Mouse (Mus musculus) megakaryocyte progenitor cell, adult 5-6 weeks (primary cell): ENCODE measurements around the gene Fam222b. TPM values are rescaled to one million over a fixed set of nuclear protein-coding genes. Genes with fewer than 3 reads are reported as not detected.
A peak's percentile ranks its signal among the peaks of the same experiment; 100 is the strongest.
"Not testable (repeated sequence)": the region's sequence is repeated elsewhere in the genome, so short reads cannot be mapped to it uniquely, and the experiment has no call there.

ENCODE experiments used
- ATAC-seq: replicated peaks from 2 replicates; pipeline ENCODE4 v1.8.0; 2016; ENCODE audit warnings: mild to moderate bottlenecking, moderate TSS enrichment, inconsistent platforms; ENCODE audit not compliant: poor library complexity
- total RNA-seq, 2 experiments: library from RNA; stranded (forward) in 1 of 2; stranded (reverse) in 1 of 2; fragments of 157-497, 149-512 nt in 1 of 2; fragments of 200-1000 nt in 1 of 2; gene quantifications; 2 replicates each; pipeline versions ENCODE4 v1.2.3 to v1.2.4; 2015 to 2017

Gene Fam222b
- total RNA-seq (2015) (20.3 and 20.6 TPM in 2 replicates), total RNA-seq (2017) (5.7 and 6.0 TPM in 2 replicates)

- ATAC-seq: peak; percentile 95
Measured at GRCm38 (mm10) chr11:78094504-78095143, at the start of gene Fam222b. Gene Fam222b, plus strand, starts transcription at chr11:78094660.

DNA sequence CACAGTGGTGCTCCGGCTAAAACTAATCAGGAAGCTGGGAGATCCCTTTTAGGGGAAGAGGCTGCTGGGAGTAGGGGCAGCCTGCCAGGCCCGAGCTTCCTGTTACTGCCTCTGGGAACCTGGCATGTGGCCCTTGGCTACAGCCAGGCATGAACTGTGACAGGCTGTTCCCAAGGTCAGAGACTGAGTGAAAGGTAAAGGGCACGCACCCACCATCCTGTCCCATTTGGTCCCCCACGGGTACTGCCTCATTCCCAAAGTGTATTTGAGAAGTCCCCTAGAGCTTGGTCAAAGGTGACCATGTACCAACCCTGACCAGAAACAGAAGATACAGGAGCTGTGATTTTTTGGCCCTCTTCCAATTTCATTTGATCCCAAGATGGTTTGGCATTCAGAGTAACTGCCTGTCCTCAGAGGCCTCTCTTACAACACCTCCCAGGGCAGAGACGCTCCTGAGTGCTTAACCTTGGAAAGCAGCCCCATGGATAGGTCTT is 49.7 kb upstream of the Fam222b start:
- peak; percentile 26; the same call in 1 of the 2 replicates for ATAC-seq

DNA sequence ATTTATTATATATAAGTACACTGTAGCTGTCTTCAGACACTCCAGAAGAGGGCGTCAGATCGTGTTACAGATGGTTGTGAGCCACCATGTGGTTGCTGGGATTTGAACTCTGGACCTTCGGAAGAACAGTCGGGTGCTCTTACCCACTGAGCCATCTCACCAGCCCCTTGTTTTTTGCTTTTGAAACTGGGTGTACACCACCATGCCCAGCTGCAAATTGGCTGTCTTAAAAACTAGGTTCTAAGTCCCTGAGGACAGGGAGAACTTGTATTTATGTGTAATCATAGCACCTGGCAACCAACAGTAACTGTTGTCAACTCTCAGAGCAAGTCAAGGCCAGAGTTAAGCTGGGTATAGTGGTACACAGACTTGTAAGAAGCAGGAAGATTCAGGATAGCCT is 45.8 kb upstream of the Fam222b start:
- not testable (repeated sequence) for ATAC-seq

GRCm38 (mm10) chr11:78053078-78053477 is 41.4 kb upstream of the Fam222b start:
- no peak for ATAC-seq

DNA sequence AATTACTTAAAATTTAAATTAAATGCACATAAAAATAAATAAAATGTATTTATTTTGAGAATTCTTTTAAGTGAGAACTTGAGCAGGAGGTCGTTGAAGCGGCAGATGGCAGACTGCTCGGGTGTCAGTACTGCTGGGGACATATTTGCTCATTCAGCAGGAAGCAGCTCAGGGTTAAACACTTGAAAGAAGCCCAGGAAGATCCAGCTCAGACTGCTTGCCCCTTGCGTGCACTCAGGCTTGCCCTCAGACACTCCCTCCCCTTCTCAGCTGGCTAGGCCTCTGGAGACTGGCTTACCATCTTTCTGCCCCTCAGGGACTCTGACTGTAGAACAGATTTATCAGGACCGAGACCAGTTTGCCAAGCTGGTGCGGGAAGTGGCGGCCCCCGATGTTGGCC is 37.5 kb upstream of the Fam222b start:
- ATAC-seq: no peak

DNA sequence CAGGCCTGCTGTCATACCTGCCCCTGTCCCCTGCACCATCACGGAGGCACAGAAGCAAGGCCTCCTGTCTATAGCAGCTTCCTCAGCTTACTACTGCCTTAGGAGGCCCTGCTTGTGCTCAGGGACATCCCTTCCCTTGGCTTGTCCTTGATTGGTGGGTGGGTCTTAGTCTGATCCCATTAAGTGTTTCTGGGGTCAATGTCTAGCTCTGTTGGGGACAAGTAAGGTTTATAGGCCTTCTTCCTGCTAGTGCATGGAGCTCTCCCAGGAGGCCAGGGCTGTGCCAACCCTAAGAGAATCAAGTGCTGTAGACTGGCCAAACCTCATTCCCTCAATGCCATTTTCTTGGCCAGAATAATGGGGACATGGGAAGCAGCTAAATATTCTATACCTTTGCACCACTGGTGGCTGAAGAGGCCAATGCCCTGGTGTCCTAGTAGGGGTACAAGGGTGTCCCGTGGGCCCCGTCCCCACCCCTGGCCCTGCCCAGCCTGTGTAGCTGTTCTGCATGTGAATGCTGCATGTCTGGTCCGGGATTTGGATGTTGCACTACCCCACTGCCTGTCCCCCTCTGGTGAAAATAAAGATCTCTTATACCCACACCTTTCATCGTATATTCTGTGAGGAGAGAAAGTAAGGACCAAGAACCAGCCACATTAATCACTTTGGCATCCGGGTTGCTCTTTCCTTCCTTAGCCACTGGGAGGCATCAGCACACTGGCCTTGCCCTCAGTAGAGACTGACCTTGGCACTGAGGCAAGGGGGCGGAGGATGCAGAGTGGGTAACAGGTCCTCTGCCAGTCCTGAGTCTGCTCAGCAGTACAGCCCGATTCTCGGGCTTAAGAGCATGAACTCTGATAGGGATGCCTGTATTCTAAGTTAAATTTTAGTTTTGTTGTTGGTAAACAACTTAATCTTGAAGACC is 34.4 kb upstream of the Fam222b start:
- ATAC-seq: peak; percentile 100

DNA sequence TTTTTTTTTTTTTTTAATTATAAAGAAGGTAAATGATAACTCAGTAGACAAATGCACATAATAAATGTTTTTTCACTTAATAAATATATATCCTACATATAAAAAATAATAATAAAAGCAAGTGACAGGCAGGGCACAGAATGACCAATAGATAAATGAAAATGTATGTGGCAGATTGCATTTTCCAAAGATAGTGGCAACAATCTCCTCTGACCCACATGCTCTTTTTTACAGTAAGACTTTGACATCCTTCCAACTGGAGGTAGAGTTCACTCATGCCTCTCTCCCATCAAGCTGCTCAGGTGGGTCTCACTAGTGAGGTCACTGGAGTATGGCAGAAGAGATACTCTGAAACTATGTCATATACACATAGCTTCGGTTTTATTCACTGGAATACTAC is 31.9 kb upstream of the Fam222b start:
- no peak for ATAC-seq

DNA sequence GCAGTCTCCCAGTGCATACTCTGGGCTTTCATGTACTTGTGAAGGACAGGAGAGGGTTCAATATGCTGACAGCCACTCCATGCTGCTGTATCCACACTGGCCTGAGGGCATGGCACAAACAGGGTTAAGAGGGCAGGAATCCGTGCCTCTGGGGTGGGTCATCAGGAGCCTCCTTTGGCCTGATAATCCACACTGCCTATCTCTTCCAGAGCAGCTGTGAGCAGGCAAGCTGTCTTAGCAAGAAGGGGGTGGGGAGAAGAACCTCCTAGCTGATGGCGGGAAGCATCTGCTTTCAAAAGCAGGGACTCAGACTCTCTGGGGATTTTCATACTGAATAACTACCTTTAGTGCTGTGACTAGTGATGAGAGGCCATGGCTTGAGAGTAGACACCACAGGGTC is 28.6 kb upstream of the Fam222b start:
- ATAC-seq: peak; percentile 77

DNA sequence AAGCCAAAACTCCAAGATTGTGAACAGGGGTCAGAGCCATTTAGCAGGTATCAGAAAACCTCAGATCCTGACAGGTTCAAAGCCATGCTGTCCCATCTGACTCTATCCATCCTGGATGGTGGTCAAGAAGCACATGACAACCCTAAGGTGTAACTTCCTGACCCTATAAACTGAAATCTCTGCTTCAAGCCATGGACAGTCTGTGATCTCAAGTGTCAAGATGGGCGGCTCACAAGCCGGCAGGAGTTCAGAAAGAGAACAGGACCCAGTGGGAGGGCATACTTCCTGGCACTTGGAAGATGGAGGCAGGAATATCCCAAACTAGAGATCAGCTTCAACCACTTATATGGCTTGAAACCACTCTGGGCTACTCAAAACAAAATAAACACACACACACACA is 27.8 kb upstream of the Fam222b start:
- no peak for ATAC-seq

GRCm38 (mm10) chr11:78067566-78067965 is 26.9 kb upstream of the Fam222b start:
- no peak for ATAC-seq

DNA sequence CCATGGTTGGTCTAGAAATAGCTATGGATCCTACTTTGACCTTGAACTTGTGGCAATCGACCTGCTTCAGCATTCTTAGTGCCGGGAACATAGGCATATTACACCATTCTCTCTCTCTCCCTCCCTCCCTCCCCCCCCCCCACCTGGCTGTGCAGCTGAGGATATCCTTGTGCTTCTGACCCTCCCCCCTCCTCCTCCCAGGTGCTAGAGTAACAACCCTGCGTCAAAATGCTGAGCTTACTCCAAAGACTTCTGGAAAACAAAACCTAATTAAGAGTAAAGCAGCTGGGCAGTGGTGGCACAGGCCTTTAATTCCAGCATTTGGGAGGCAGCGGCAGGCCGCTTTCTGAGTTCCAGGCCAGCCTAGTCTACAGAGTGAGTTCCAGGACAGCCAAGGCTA is 25.3 kb upstream of the Fam222b start:
- no peak for ATAC-seq

- peak; percentile 64 for ATAC-seq
Measured at GRCm38 (mm10) chr11:78069646-78070045, 24.8 kb upstream of the Fam222b start.

GRCm38 (mm10) chr11:78071938-78072337 is 22.5 kb upstream of the Fam222b start:
- no peak for ATAC-seq

- peak; percentile 40 for ATAC-seq
Measured at GRCm38 (mm10) chr11:78072425-78073130, 21.9 kb upstream of the Fam222b start.

DNA sequence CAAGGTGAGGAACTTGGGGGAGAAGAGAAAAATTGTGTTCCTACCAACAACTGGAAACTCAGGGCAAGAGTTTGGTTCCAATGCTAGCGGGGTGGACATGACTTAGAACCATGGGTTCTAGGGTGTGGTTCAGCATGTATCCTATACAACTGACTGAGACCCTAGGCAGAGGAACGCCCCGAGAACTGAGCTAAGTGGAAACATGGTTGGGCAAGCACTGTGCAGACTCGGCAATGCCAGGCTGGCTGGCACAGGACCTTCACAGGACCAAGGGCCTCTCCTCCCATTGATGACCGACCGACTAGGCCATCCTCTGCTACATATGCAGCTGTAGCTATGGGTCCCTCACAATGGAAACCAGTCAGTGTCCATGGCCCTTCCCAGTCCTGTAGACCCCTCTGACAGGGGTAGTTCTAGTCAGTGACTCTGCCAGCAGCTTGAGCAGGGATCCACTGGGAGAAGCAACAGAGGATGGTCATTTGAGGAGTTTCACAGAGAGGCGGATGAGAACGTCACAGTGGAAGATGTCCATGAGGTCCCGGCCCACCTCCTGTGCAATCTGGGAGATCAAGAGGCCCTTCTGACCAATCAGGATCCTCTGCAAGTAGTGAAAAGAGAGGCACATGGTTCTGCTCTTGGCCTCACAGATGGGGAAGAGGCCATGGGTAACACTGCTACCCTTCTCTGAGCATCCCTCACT is 20.7 kb upstream of the Fam222b start:
- peak; percentile 10; the same call in 1 of the 2 replicates for ATAC-seq

- 0 out of 2 replicates have a peak, but pooled peaks have one; percentile 2 for ATAC-seq
Measured at GRCm38 (mm10) chr11:78074277-78074652, 20.2 kb upstream of the Fam222b start.

DNA sequence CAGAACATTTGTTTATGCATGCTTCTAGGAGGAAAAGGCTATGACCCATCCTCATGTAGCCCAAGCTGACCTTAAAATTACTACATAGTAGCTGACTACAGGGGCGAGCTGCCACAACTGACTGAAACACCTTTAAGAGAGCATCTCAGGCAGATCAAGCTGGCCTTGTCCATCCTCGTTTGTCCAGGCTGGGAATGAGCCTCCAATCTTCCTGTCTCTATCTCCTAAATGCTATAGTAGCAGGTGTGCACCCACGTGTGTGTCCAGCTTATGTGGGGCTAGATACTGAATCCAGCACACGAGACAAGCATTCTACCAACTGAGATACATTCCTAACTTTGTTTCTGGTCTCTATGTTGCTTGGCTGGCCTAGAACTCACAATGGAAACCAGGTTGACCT is 19.8 kb upstream of the Fam222b start:
- no peak for ATAC-seq

GRCm38 (mm10) chr11:78079961-78080921 is 14.2 kb upstream of the Fam222b start, which contains the start of gene Eral1:
Gene Eral1, minus strand, starts transcription at chr11:78080383.
- peak; percentile 98 for ATAC-seq

DNA sequence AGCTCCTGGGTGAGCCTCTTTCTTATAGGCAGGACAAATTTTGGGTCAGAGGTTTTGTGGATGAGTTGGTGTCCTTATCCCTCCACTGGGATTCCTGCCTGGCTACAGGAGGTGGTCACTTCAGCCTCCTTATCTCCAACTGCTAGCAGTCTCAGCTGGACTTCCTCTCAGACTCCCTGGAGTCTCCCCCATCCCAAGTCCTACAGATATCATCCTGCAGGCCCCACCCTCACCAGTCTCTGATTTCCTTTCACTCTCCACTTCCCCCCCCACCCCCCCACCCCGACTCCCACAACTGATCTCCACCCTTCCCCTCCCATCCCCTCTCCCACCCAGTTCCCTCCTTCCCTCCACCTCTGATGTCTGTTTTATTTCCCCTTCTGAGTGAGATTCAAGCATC is 10.9 kb upstream of the Fam222b start:
- ATAC-seq: no peak
